Mouse (Mus musculus) T-helper 17 cell (primary cell): ENCODE measurements around the gene Csf3.

Experiments
- in situ Hi-C, 2 experiments: fragments of 300-600 bp; cut with MboI, MseI; formaldehyde crosslinking; loops; 1 replicate in 1 of 2; 2 replicates in 1 of 2; pipeline ENCODE4 v1.15.1; 2025; ENCODE audit warnings: high pct_unique_total_duplicates in 2 of 2

The Csf3 gene

GRCm38 (mm10) chr11:98746855-98747693, 46.0 kb downstream of the Csf3 start:
- in situ Hi-C loops, result loop anchor here in 1 of 2 experiments (25.0 kb wide), 1 partner anchor 885 kb away; no protein-coding TSS in a partner anchor

- in situ Hi-C loops, result loop anchor here in 1 of 2 experiments (25.0 kb wide), 1 partner anchor 886 kb away; no protein-coding TSS in a partner anchor
Observed at GRCm38 (mm10) chr11:98747804-98748505, 46.9 kb downstream of the Csf3 start.

GRCm38 (mm10) chr11:98748506-98749416, 47.7 kb downstream of the Csf3 start:
- in situ Hi-C loops, result loop anchor here in 1 of 2 experiments (25.0 kb wide), 1 partner anchor 886 kb away; no protein-coding TSS in a partner anchor

- in situ Hi-C loops, result loop anchor here in 1 of 2 experiments (25.0 kb wide), 1 partner anchor 887 kb away; no protein-coding TSS in a partner anchor
Observed at GRCm38 (mm10) chr11:98749716-98750115, 48.7 kb downstream of the Csf3 start.

- in situ Hi-C loops, result no loop called here
Observed at GRCm38 (mm10) chr11:98750351-98751201, 49.5 kb downstream of the Csf3 start.

GRCm38 (mm10) chr11:98751221-98751782, 50.2 kb downstream of the Csf3 start:
- in situ Hi-C loops, result no loop called here

- in situ Hi-C loops, result no loop called here
Observed at GRCm38 (mm10) chr11:98752562-98753140, 51.6 kb downstream of the Csf3 start.
